Mouse (Mus musculus) right cerebral cortex, postnatal 25 days (tissue): Measurements from ENCODE around the gene Ten1.

Experiments
- DNase-seq: peaks from one replicate; pipeline ENCODE4 v3.0.0; 2022

Ten1 gene

GRCm38 (mm10) chr11:116197584-116197906 lies 1.1 kb upstream of the Ten1 start:
- DNase-seq: no peak

GRCm38 (mm10) chr11:116198132-116198531 lies 523 bp upstream of the Ten1 start:
- DNase-seq: no peak

DNA sequence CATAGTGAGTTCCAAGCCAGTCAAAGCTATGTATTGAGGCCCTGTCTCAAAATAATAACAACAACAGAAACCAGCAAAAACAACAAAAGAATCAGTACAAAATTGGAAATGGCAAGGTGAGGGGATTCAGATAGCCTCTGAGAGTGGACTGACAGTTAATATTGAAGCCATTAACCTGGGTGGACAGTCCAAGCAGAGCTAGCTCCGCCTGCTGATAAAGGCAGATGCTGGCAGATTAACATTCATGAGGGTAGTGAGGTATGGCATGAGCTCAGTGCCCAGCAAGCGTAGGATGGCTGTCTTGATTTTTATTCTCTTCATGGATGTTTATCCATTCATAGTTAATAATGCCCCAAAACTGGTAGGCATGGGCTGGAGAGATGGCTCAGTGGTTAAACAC lies 2.5 kb downstream of the Ten1 start:
- DNase-seq: no peak

GRCm38 (mm10) chr11:116203150-116203549 lies 4.5 kb downstream of the Ten1 start:
- no peak for DNase-seq

GRCm38 (mm10) chr11:116206678-116207077 lies 8.0 kb downstream of the Ten1 start:
- no peak for DNase-seq

GRCm38 (mm10) chr11:116208660-116209059 lies 10.0 kb downstream of the Ten1 start:
- no peak for DNase-seq

GRCm38 (mm10) chr11:116209257-116209656 lies 10.6 kb downstream of the Ten1 start:
- DNase-seq: no peak

- DNase-seq: no peak
Measured at GRCm38 (mm10) chr11:116210696-116211095, 12.0 kb downstream of the Ten1 start.

- no peak for DNase-seq
Measured at GRCm38 (mm10) chr11:116212847-116213246, 14.2 kb downstream of the Ten1 start.

- no peak for DNase-seq
Measured at GRCm38 (mm10) chr11:116213877-116214510, 15.3 kb downstream of the Ten1 start.

- DNase-seq: no peak
Measured at GRCm38 (mm10) chr11:116215181-116215580, 16.5 kb downstream of the Ten1 start.

- DNase-seq: no peak
Measured at GRCm38 (mm10) chr11:116215991-116216390, 17.3 kb downstream of the Ten1 start.

DNA sequence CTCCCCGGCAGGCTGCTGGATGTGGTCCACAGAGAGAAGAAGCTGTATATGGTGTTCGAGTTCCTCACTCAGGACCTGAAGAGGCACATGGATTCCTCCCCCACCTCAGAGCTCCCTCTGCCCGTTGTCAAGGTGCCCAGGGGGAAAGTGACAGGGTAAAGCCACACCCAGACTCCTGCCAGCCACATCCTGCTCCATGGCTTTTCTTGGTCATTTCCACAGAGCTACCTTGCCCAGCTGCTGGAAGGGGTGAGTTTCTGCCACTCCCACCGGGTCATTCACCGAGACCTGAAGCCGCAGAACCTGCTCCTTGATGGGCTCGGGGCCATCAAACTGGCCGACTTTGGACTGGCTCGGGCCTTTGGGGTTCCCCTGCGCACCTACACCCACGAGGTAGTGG lies 17.9 kb downstream of the Ten1 start:
- no peak for DNase-seq

DNA sequence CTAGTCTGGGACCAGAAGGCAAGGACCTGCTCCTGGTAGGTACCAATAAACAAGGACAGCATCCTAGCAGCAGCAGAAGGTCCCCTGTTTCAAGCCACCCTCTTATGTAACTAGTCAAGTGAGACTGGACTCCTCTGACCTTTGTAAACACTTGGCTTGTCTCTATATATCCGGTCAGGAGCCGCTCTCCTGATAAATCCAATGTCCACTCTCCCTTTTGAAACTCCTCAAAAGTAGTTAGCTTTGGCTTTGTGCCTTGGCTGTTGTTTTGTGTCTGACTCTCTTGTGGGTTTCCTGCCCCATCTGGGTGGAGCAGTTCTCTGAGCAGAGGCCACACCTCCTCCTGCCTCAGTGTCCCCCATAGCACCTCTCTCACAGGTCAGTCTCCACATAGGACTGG lies 19.6 kb downstream of the Ten1 start:
- DNase-seq: no peak

- peak; percentile 65 for DNase-seq
Measured at GRCm38 (mm10) chr11:116218737-116219400, 20.2 kb downstream of the Ten1 start.

GRCm38 (mm10) chr11:116219885-116220284 lies 21.2 kb downstream of the Ten1 start:
- no peak for DNase-seq

DNA sequence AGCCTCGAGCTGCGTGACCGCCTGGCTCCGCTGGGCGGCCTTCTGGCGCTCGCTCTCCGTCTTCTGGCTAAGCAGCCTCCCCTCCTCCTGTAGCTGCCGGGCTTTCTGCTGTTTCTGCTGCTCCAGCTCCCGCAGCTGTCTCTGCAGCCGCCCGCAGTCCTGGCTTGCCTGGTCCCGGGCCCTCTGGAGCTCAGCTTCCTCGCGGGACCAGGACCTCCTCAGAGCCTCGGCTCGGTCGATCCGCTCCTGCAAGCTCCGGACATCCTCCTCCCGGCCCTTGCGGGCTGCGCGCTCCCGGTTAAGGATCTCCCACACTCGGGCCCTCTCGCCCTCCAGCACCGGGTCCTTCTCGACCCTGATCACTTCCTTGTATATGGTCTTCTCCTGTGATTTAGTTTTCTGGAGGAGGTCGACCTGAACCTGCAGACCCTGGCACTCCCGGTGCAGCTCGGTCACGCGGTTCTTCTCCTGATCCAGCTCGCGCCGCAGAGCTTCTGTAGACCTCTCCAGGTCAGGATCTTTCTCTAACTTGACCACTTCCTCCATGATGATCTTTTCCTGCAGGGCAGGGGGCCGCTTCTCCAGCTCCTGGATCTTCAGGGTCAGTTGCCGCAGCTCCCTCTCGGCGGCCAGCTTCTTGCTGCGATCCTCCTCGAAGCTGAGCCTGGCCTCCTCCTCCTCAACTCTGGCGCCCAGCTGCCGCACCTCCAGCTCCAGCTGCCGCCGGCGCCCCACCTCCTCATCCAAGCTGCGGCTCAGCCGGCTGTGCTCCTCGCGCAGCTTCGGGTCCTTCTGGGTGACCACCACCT lies 23.5 kb downstream of the Ten1 start:
- DNase-seq: peak; percentile 26

GRCm38 (mm10) chr11:116222740-116223059 lies 24.0 kb downstream of the Ten1 start:
- DNase-seq: no peak

- DNase-seq: peak; percentile 38
Measured at GRCm38 (mm10) chr11:116226414-116226813, 27.8 kb downstream of the Ten1 start.

DNA sequence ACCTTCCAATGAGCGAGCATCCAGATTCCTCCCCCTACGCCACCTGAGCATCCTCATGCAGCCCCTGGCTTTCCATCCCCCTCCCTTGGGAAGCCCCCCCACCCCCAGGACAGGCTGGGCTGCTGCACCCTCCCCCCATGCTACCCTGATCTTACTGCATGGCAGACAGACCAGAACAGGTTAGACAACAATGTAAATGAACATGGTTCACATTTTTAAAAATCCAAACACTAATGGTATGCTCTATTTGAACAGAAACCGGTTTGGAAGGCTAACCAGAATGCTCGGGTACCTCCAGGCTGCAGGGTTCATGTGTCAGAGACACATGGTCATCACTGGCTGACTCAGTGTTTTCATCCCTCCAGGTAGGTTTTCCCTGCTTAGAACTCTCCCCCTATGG lies 30.0 kb downstream of the Ten1 start:
- no peak for DNase-seq

GRCm38 (mm10) chr11:116232427-116232826 lies 33.8 kb downstream of the Ten1 start:
- no peak for DNase-seq

GRCm38 (mm10) chr11:116234901-116235300 lies 36.2 kb downstream of the Ten1 start:
- no peak for DNase-seq

DNA sequence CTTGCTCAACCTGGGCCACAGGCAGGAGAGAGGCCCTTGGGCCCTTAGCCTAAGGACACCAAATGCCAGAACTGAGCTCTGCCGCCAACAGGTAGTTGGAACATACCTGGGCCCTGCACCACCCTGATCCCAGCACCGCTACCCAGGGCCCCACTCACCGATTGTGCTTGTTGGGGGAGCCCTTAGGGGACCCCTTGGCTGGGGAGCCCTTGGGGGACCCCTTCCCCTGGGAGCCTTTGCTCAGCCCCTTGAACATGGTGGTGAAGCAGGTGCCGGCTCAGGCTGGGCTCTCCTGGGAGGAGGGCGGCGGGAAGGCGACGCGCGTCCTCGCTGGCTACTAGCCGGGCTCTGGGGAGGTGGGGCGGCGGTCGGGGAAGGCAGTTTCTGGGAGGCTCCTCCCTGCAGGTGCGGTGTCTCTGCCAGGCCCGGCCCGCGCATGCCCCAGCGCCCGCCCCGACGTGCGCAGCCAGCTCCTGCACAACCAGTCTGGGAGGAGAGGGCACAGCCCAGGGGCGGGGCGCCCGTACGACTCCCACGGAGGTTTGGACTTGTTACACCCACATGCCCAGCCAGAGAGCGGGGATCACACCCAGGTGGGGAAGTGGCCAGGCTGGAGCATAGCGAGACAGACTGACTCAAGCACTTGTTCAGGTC lies 39.2 kb downstream of the Ten1 start, which contains the start of gene Evpl:
Gene Evpl, minus strand, starts transcription at position 336 of the 654 bp plus-strand sequence.
- DNase-seq: no peak

- DNase-seq: no peak
Measured at GRCm38 (mm10) chr11:116239797-116240196, 41.1 kb downstream of the Ten1 start.
